Mouse (Mus musculus): Measurements from ENCODE around the gene Unc45b. TPM values are rescaled to one million over a fixed set of nuclear protein-coding genes. Genes with fewer than 3 reads are reported as not detected.
A peak's percentile ranks its signal among the peaks of the same experiment; 100 is the strongest.

Unc45b gene
- not detected in 2 replicates for total RNA-seq (2017)

GRCm38 (mm10) chr11:82910250-82910649 lies at the start of gene Unc45b:
TSS of gene Unc45b (plus strand) at chr11:82910550.
- no peak for ATAC-seq (ENCODE audit: extremely low read depth, insufficient number of reproducible peaks, low FRiP score, poor library complexity, severe bottlenecking)

GRCm38 (mm10) chr11:82860759-82861158 lies 49.6 kb upstream of the Unc45b start:
- no peak for ATAC-seq (ENCODE audit: extremely low read depth, insufficient number of reproducible peaks, low FRiP score, poor library complexity, severe bottlenecking)

GRCm38 (mm10) chr11:82861558-82861957 lies 48.8 kb upstream of the Unc45b start:
- ATAC-seq (ENCODE audit: extremely low read depth, insufficient number of reproducible peaks, low FRiP score, poor library complexity, severe bottlenecking), result no peak

- no peak for ATAC-seq (ENCODE audit: extremely low read depth, insufficient number of reproducible peaks, low FRiP score, poor library complexity, severe bottlenecking)
Observed at GRCm38 (mm10) chr11:82862638-82863037, 47.7 kb upstream of the Unc45b start.

- no peak for ATAC-seq (ENCODE audit: extremely low read depth, insufficient number of reproducible peaks, low FRiP score, poor library complexity, severe bottlenecking)
Observed at GRCm38 (mm10) chr11:82863059-82863458, 47.3 kb upstream of the Unc45b start.

GRCm38 (mm10) chr11:82863488-82863931 lies 46.8 kb upstream of the Unc45b start:
- ATAC-seq (ENCODE audit: extremely low read depth, insufficient number of reproducible peaks, low FRiP score, poor library complexity, severe bottlenecking), result no peak

- no peak for ATAC-seq (ENCODE audit: extremely low read depth, insufficient number of reproducible peaks, low FRiP score, poor library complexity, severe bottlenecking)
Observed at GRCm38 (mm10) chr11:82865957-82866356, 44.4 kb upstream of the Unc45b start.

GRCm38 (mm10) chr11:82866850-82867564 lies 43.3 kb upstream of the Unc45b start:
- ATAC-seq (ENCODE audit: extremely low read depth, insufficient number of reproducible peaks, low FRiP score, poor library complexity, severe bottlenecking), result no peak

GRCm38 (mm10) chr11:82867956-82868355 lies 42.4 kb upstream of the Unc45b start:
- ATAC-seq (ENCODE audit: extremely low read depth, insufficient number of reproducible peaks, low FRiP score, poor library complexity, severe bottlenecking), result no peak

- ATAC-seq (ENCODE audit: extremely low read depth, insufficient number of reproducible peaks, low FRiP score, poor library complexity, severe bottlenecking), result no peak
Observed at GRCm38 (mm10) chr11:82869506-82870172, 40.7 kb upstream of the Unc45b start.

- peak; percentile 57 for ATAC-seq (ENCODE audit: extremely low read depth, insufficient number of reproducible peaks, low FRiP score, poor library complexity, severe bottlenecking)
Observed at GRCm38 (mm10) chr11:82870173-82871030, 39.9 kb upstream of the Unc45b start.

GRCm38 (mm10) chr11:82871031-82871446 lies 39.3 kb upstream of the Unc45b start, which contains the start of gene Rffl:
TSS of gene Rffl (minus strand) at chr11:82871210.
- ATAC-seq (ENCODE audit: extremely low read depth, insufficient number of reproducible peaks, low FRiP score, poor library complexity, severe bottlenecking), result peak; percentile 89

- no peak for ATAC-seq (ENCODE audit: extremely low read depth, insufficient number of reproducible peaks, low FRiP score, poor library complexity, severe bottlenecking)
Observed at GRCm38 (mm10) chr11:82874924-82875323, 35.4 kb upstream of the Unc45b start.

GRCm38 (mm10) chr11:82875631-82876030 lies 34.7 kb upstream of the Unc45b start:
- ATAC-seq (ENCODE audit: extremely low read depth, insufficient number of reproducible peaks, low FRiP score, poor library complexity, severe bottlenecking), result no peak

- ATAC-seq (ENCODE audit: extremely low read depth, insufficient number of reproducible peaks, low FRiP score, poor library complexity, severe bottlenecking), result no peak
Observed at GRCm38 (mm10) chr11:82877726-82878344, 32.5 kb upstream of the Unc45b start.

- ATAC-seq (ENCODE audit: extremely low read depth, insufficient number of reproducible peaks, low FRiP score, poor library complexity, severe bottlenecking), result no peak
Observed at GRCm38 (mm10) chr11:82883180-82883579, 27.2 kb upstream of the Unc45b start.

- no peak for ATAC-seq (ENCODE audit: extremely low read depth, insufficient number of reproducible peaks, low FRiP score, poor library complexity, severe bottlenecking)
Observed at GRCm38 (mm10) chr11:82886559-82886958, 23.8 kb upstream of the Unc45b start.

GRCm38 (mm10) chr11:82888491-82888946 lies 21.8 kb upstream of the Unc45b start:
- ATAC-seq (ENCODE audit: extremely low read depth, insufficient number of reproducible peaks, low FRiP score, poor library complexity, severe bottlenecking), result no peak
